Mouse (Mus musculus): ENCODE measurements at regions not wholly inside any gene's neighbourhood (a gene's known extent, or its start where the extent isn't known, plus 50 kb on each side); places are given as distances from the start of the nearest gene placed in this dataset.

GRCm38 (mm10) chr17:85799081-85799864, 111.2 kb upstream of the Six2 start:
- Histone ChIP-seq H3K4me3 (ENCODE audit: low read depth, low read length) (peak overlapping the region; percentile 37), H3K27ac (ENCODE audit: insufficient read depth, low read depth, low read length) (no peak overlapping the region), H3K27me3 (ENCODE audit: control insufficient read depth, insufficient read depth, low read length) (peaks cover 27% of the 10 kb centered on the region), H3K4me1 (ENCODE audit: control insufficient read depth, insufficient read depth, insufficient read length, low read length) (no peaks in the 10 kb centered on the region; the same call in 1 of the 2 replicates), H3K36me3 (ENCODE audit: control insufficient read depth, insufficient read depth, low read length) (no peaks in the 10 kb centered on the region)
- TF ChIP-seq POLR2A (IDR thresholded peaks at IDR 0.05; ENCODE audit: low read depth, low read length) (no peak), CTCF (IDR thresholded peaks at IDR 0.05; ENCODE audit: extremely low read depth, insufficient read length, insufficient replicate concordance, low read depth, low read length) (no peak)
- WGBS = 5% methylated on average over 22 of the region's 22 CpGs

- Histone ChIP-seq H3K4me1 (ENCODE audit: control insufficient read depth, insufficient read depth, insufficient read length, low read length) (no peaks in the 10 kb centered on the region; the same call in 1 of the 2 replicates), H3K27ac (ENCODE audit: insufficient read depth, low read depth, low read length) (no peak overlapping the region), H3K36me3 (ENCODE audit: control insufficient read depth, insufficient read depth, low read length) (no peaks in the 10 kb centered on the region), H3K27me3 (ENCODE audit: control insufficient read depth, insufficient read depth, low read length) (peaks cover 25% of the 10 kb centered on the region), H3K4me3 (ENCODE audit: low read depth, low read length) (no peak overlapping the region)
- TF ChIP-seq POLR2A (IDR thresholded peaks at IDR 0.05; ENCODE audit: low read depth, low read length) = no peak
- no peak for TF ChIP-seq CTCF (IDR thresholded peaks at IDR 0.05; ENCODE audit: extremely low read depth, insufficient read length, insufficient replicate concordance, low read depth, low read length)
- 69% methylated on average over 5 of the region's 5 CpGs for WGBS
Observed at GRCm38 (mm10) chr17:85797755-85798154, 109.7 kb upstream of the Six2 start.

GRCm38 (mm10) chr17:85795820-85796219, 107.7 kb upstream of the Six2 start:
- H3K4me3 ChIP-seq (ENCODE audit: low read depth, low read length) = no peak overlapping the region
- WGBS = 38% methylated on average over 5 of the region's 5 CpGs
- no peak overlapping the region for H3K27ac ChIP-seq (ENCODE audit: insufficient read depth, low read depth, low read length)
- TF ChIP-seq CTCF (IDR thresholded peaks at IDR 0.05; ENCODE audit: extremely low read depth, insufficient read length, insufficient replicate concordance, low read depth, low read length) (no peak), POLR2A (IDR thresholded peaks at IDR 0.05; ENCODE audit: low read depth, low read length) (no peak)
- H3K4me1 ChIP-seq (ENCODE audit: control insufficient read depth, insufficient read depth, insufficient read length, low read length) = no peaks in the 10 kb centered on the region; the same call in 1 of the 2 replicates
- no peaks in the 10 kb centered on the region for H3K36me3 ChIP-seq (ENCODE audit: control insufficient read depth, insufficient read depth, low read length)
- peaks cover 19% of the 10 kb centered on the region for H3K27me3 ChIP-seq (ENCODE audit: control insufficient read depth, insufficient read depth, low read length)

GRCm38 (mm10) chr17:85785625-85786294, 97.7 kb upstream of the Six2 start:
- Histone ChIP-seq H3K4me3 (ENCODE audit: low read depth, low read length) (no peak overlapping the region), H3K4me1 (ENCODE audit: control insufficient read depth, insufficient read depth, insufficient read length, low read length) (no peaks in the 10 kb centered on the region), H3K36me3 (ENCODE audit: control insufficient read depth, insufficient read depth, low read length) (no peaks in the 10 kb centered on the region), H3K27me3 (ENCODE audit: control insufficient read depth, insufficient read depth, low read length) (no peaks in the 10 kb centered on the region), H3K27ac (ENCODE audit: insufficient read depth, low read depth, low read length) (no peak overlapping the region)
- TF ChIP-seq CTCF (IDR thresholded peaks at IDR 0.05; ENCODE audit: extremely low read depth, insufficient read length, insufficient replicate concordance, low read depth, low read length) (no peak), POLR2A (IDR thresholded peaks at IDR 0.05; ENCODE audit: low read depth, low read length) (no peak)
- WGBS = 73% methylated on average over 13 of the region's 13 CpGs

- Histone ChIP-seq H3K4me1 (ENCODE audit: control insufficient read depth, insufficient read depth, insufficient read length, low read length) (no peaks in the 10 kb centered on the region), H3K27me3 (ENCODE audit: control insufficient read depth, insufficient read depth, low read length) (no peaks in the 10 kb centered on the region), H3K36me3 (ENCODE audit: control insufficient read depth, insufficient read depth, low read length) (no peaks in the 10 kb centered on the region), H3K4me3 (ENCODE audit: low read depth, low read length) (no peak overlapping the region), H3K27ac (ENCODE audit: insufficient read depth, low read depth, low read length) (no peak overlapping the region)
- TF ChIP-seq CTCF (IDR thresholded peaks at IDR 0.05; ENCODE audit: extremely low read depth, insufficient read length, insufficient replicate concordance, low read depth, low read length) = no peak
- no peak for TF ChIP-seq POLR2A (IDR thresholded peaks at IDR 0.05; ENCODE audit: low read depth, low read length)
- WGBS = 65% methylated on average over 10 of the region's 10 CpGs
Observed at GRCm38 (mm10) chr17:85780477-85780876, 92.4 kb upstream of the Six2 start.

GRCm38 (mm10) chr17:85776876-85777275, 88.8 kb upstream of the Six2 start:
- H3K36me3 ChIP-seq (ENCODE audit: control insufficient read depth, insufficient read depth, low read length) = no peaks in the 10 kb centered on the region
- H3K27ac ChIP-seq (ENCODE audit: insufficient read depth, low read depth, low read length) = no peak overlapping the region
- 59% methylated on average over 3 of the region's 3 CpGs for WGBS
- TF ChIP-seq CTCF (IDR thresholded peaks at IDR 0.05; ENCODE audit: extremely low read depth, insufficient read length, insufficient replicate concordance, low read depth, low read length) (no peak), POLR2A (IDR thresholded peaks at IDR 0.05; ENCODE audit: low read depth, low read length) (no peak)
- H3K4me3 ChIP-seq (ENCODE audit: low read depth, low read length) = no peak overlapping the region
- H3K27me3 ChIP-seq (ENCODE audit: control insufficient read depth, insufficient read depth, low read length) = no peaks in the 10 kb centered on the region
- H3K4me1 ChIP-seq (ENCODE audit: control insufficient read depth, insufficient read depth, insufficient read length, low read length) = no peaks in the 10 kb centered on the region

GRCm38 (mm10) chr17:85768341-85768740, 80.3 kb upstream of the Six2 start:
- H3K27ac ChIP-seq (ENCODE audit: insufficient read depth, low read depth, low read length) = no peak overlapping the region
- no peaks in the 10 kb centered on the region for H3K4me1 ChIP-seq (ENCODE audit: control insufficient read depth, insufficient read depth, insufficient read length, low read length)
- TF ChIP-seq CTCF (IDR thresholded peaks at IDR 0.05; ENCODE audit: extremely low read depth, insufficient read length, insufficient replicate concordance, low read depth, low read length) (no peak), POLR2A (IDR thresholded peaks at IDR 0.05; ENCODE audit: low read depth, low read length) (no peak)
- H3K36me3 ChIP-seq (ENCODE audit: control insufficient read depth, insufficient read depth, low read length) = no peaks in the 10 kb centered on the region
- 84% methylated on average over 10 of the region's 10 CpGs for WGBS
- no peaks in the 10 kb centered on the region for H3K27me3 ChIP-seq (ENCODE audit: control insufficient read depth, insufficient read depth, low read length)
- no peak overlapping the region for H3K4me3 ChIP-seq (ENCODE audit: low read depth, low read length)
